In the genomic region with DNA sequence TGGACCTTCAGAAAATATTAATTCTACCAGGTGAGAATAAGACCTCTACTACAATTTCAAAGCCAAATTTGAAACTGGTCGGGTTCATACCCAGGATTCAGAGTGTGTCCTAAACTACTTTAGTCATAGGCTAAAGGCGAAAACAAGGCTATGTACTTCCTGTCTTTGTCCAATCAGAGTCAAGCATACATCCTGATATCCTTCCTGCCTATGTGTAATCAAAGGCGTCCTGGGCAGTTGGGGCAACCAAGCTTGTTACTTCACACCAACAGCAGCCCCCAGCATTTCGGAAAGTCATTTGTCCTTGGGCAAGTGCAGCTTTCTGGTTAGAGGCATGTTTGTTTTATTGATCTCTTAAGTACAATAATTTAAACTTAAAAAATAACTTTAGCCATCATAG, we compare ENCODE assay signal across 22 mouse cellular contexts.
DNase-seq lines count a peak whose midpoint lies in the region; ATAC-seq lines count a peak whose summit lies in the region.
"Had no signal": no experiment of that assay in that cellular context is flagged by ENCODE, and none has a peak within 500 bp of the region (broad histone marks: within the 10 kb centered on the region; RNA-seq: fewer than 3 reads in every experiment).

No protein-coding gene starts in this region.

- H3K4me1 ChIP-seq in erythroblast, embryonic 14.5 days (ENCODE audit: control insufficient read depth), result peaks cover 62% of the 10 kb centered on the region
- peaks cover 51% of the 10 kb centered on the region for H3K4me1 ChIP-seq in liver, embryonic 13.5 days (replicated peaks)
- H3K4me1 ChIP-seq: intestine, embryonic 15.5 days; limb, embryonic 13.5 days had no signal

- H3K27ac ChIP-seq in liver, embryonic 13.5 days, result peak overlapping the region; percentile 64
- H3K27ac ChIP-seq: embryonic facial prominence, embryonic 10.5 days; forebrain, embryonic 12.5 days; heart, embryonic 10.5 days; hindbrain, embryonic 10.5 days; intestine, embryonic 15.5 days; limb, embryonic 13.5 days; midbrain, embryonic 15.5 days; neural tube, embryonic 12.5 days had no signal

- intact Hi-C loops in gastrocnemius, postnatal 36 days (cut with DNase I), result no loop called here

- H3K4me3 ChIP-seq in erythroblast, embryonic 14.5 days (replicated peaks), result peak overlapping the region; percentile 41
- H3K4me3 ChIP-seq in liver, embryonic 13.5 days (replicated peaks), result no peak overlapping the region
- H3K4me3 ChIP-seq: embryonic facial prominence, embryonic 10.5 days; forebrain, embryonic 12.5 days; heart, embryonic 10.5 days; hindbrain, embryonic 10.5 days; intestine, embryonic 15.5 days; limb, embryonic 13.5 days; midbrain, embryonic 15.5 days; neural tube, embryonic 12.5 days had no signal

- no peaks in the 10 kb centered on the region; the same call in 1 of the 2 replicates for H3K36me3 ChIP-seq in erythroblast, embryonic 14.5 days (ENCODE audit: control insufficient read depth)
- no peaks in the 10 kb centered on the region for H3K36me3 ChIP-seq in liver, embryonic 13.5 days
- H3K36me3 ChIP-seq: embryonic facial prominence, embryonic 10.5 days; forebrain, embryonic 12.5 days; heart, embryonic 10.5 days; hindbrain, embryonic 10.5 days; intestine, embryonic 15.5 days; limb, embryonic 13.5 days; midbrain, embryonic 15.5 days; neural tube, embryonic 12.5 days had no signal

- peak overlapping the region; percentile 51 for H3K4me2 ChIP-seq in liver, embryonic 13.5 days
- H3K4me2 ChIP-seq: forebrain, embryonic 12.5 days; intestine, embryonic 15.5 days; limb, embryonic 13.5 days; lung, embryonic 14.5 days; midbrain, embryonic 15.5 days; neural tube, embryonic 12.5 days had no signal

- peak; percentile 35; the same call in 1 of the 2 replicates for ATAC-seq in liver, embryonic 13.5 days (ENCODE audit: low read depth)
- peak; percentile 30; the same call in 1 of the 2 replicates for ATAC-seq in megakaryocyte-erythroid progenitor cell, adult 5-6 weeks (replicated peaks; ENCODE audit: low FRiP score, low TSS enrichment, poor library complexity, severe bottlenecking)
- ATAC-seq: hindbrain, embryonic 16.5 days; midbrain, embryonic 15.5 days had no signal

- DNase-seq in c-Kit-negative CD71-positive TER-119-positive erythroid progenitor cells, embryonic 14.5 days (ENCODE audit: low read depth, low spot score), result peak; percentile 27
- DNase-seq in liver, embryonic 13.5 days, result no peak
- DNase-seq in urinary bladder, postnatal 10 days (ENCODE audit: low spot score), result no peak
- no peak for DNase-seq in gastrocnemius, postnatal 36 days
- no peak for DNase-seq in embryo, embryonic 10 days (ENCODE audit: low spot score)
- DNase-seq: adrenal gland, postnatal 14 days; cerebellum, adult 11-12 months; kidney, postnatal 36 days; lung, embryonic 14.5 days; lung, postnatal 36 days; retina, postnatal 1 day had no signal

- no peaks in the 10 kb centered on the region for H3K9me3 ChIP-seq in erythroblast, embryonic 14.5 days (ENCODE audit: control insufficient read depth, low read length)
- H3K9me3 ChIP-seq in liver, embryonic 13.5 days (replicated peaks), result no peaks in the 10 kb centered on the region
- H3K9me3 ChIP-seq: embryonic facial prominence, embryonic 10.5 days; forebrain, embryonic 12.5 days; heart, embryonic 10.5 days; intestine, embryonic 15.5 days; limb, embryonic 13.5 days; midbrain, embryonic 15.5 days; neural tube, embryonic 12.5 days had no signal

- WGBS in liver, embryonic 13.5 days (ENCODE audit: insufficient replicate concordance), result 32% methylated on average over 4 of the region's 4 CpGs

- H3K9ac ChIP-seq in liver, embryonic 13.5 days, result no peak overlapping the region
- H3K9ac ChIP-seq: forebrain, embryonic 12.5 days; intestine, embryonic 15.5 days; limb, embryonic 13.5 days; lung, embryonic 14.5 days; midbrain, embryonic 15.5 days; neural tube, embryonic 12.5 days had no signal

- H3K27me3 ChIP-seq in erythroblast, embryonic 14.5 days (ENCODE audit: control insufficient read depth), result peaks cover 32% of the 10 kb centered on the region
- peaks cover 5% of the 10 kb centered on the region; the same call in 1 of the 2 replicates for H3K27me3 ChIP-seq in liver, embryonic 13.5 days
- H3K27me3 ChIP-seq: forebrain, embryonic 12.5 days; intestine, embryonic 15.5 days; limb, embryonic 13.5 days; midbrain, embryonic 15.5 days; neural tube, embryonic 12.5 days had no signal
